Mouse (Mus musculus) adrenal gland, adult 18-20 months (tissue): ENCODE data around the gene Ceacam1. TPM values are rescaled to one million over a fixed set of nuclear protein-coding genes. Genes with fewer than 3 reads are reported as not detected.
A peak's percentile ranks its signal among the peaks of the same experiment; 100 is the strongest.
"Not testable (repeated sequence)": the region's sequence is repeated elsewhere in the genome, so short reads cannot be mapped to it uniquely, and the experiment has no call there.

Experiments
- DNase-seq, 2 experiments: peaks; one replicate each; pipeline ENCODE4 v3.0.0; 2021 to 2022; ENCODE audit warnings: low spot score in 2 of 2
- total RNA-seq, 2 experiments: library from RNA; stranded (reverse); gene quantifications; 1 replicate in 1 of 2; 2 replicates in 1 of 2; pipeline ENCODE4 v1.2.3; 2021

Ceacam1 gene
- total RNA-seq, 2 experiments from 2014 or later: 9.3 to 34.6 TPM

GRCm38 (mm10) chr7:25440816-25441153 lies 36.6 kb downstream of the Ceacam1 start:
- DNase-seq: no peak

GRCm38 (mm10) chr7:25439978-25440815 lies 37.2 kb downstream of the Ceacam1 start:
- no peak for DNase-seq

- DNase-seq: no peak
Measured at GRCm38 (mm10) chr7:25439124-25439822, 38.1 kb downstream of the Ceacam1 start.

- DNase-seq: no peak
Measured at GRCm38 (mm10) chr7:25436704-25437103, 40.7 kb downstream of the Ceacam1 start.

- DNase-seq: no peak
Measured at GRCm38 (mm10) chr7:25436226-25436625, 41.2 kb downstream of the Ceacam1 start.

GRCm38 (mm10) chr7:25435546-25435851 lies 41.9 kb downstream of the Ceacam1 start:
- no peak for DNase-seq

GRCm38 (mm10) chr7:25434654-25435545 lies 42.5 kb downstream of the Ceacam1 start:
- DNase-seq: no peak

GRCm38 (mm10) chr7:25433781-25434560 lies 43.4 kb downstream of the Ceacam1 start:
- DNase-seq: no peak

GRCm38 (mm10) chr7:25433007-25433541 lies 44.3 kb downstream of the Ceacam1 start:
- no peak for DNase-seq

GRCm38 (mm10) chr7:25432381-25432780 lies 45.0 kb downstream of the Ceacam1 start:
- DNase-seq: no peak

GRCm38 (mm10) chr7:25429886-25430784 lies 47.3 kb downstream of the Ceacam1 start:
- DNase-seq: no peak

GRCm38 (mm10) chr7:25428321-25428720 lies 49.1 kb downstream of the Ceacam1 start:
- DNase-seq: no peak

GRCm38 (mm10) chr7:25427144-25427543 lies 50.3 kb downstream of the Ceacam1 start:
- DNase-seq: no peak

- not testable (repeated sequence) for DNase-seq
Measured at GRCm38 (mm10) chr7:25426380-25426779, 51.0 kb downstream of the Ceacam1 start.

- peak; percentile 83 to 84 for DNase-seq
Measured at GRCm38 (mm10) chr7:25424429-25424828, 53.0 kb downstream of the Ceacam1 start.

GRCm38 (mm10) chr7:25422286-25422841 lies 55.0 kb downstream of the Ceacam1 start:
- no peak for DNase-seq

- DNase-seq: no peak
Measured at GRCm38 (mm10) chr7:25419943-25420342, 57.5 kb downstream of the Ceacam1 start.

- DNase-seq: no peak
Measured at GRCm38 (mm10) chr7:25419536-25419935, 57.9 kb downstream of the Ceacam1 start.

- DNase-seq: peak in 1 of 2 experiments; percentile 22
Measured at GRCm38 (mm10) chr7:25417597-25417996, 59.8 kb downstream of the Ceacam1 start.
